Mouse (Mus musculus): ENCODE data around the gene Notch3. TPM values are rescaled to one million over a fixed set of nuclear protein-coding genes. Genes with fewer than 3 reads are reported as not detected.
"Not testable (repeated sequence)": the region's sequence is repeated elsewhere in the genome, so short reads cannot be mapped to it uniquely, and the experiment has no call there.

The Notch3 gene
- total and polyA plus RNA-seq, 2 experiments from 2014 or later: 3.7 to 53.6 TPM

GRCm38 (mm10) chr17:32121833-32122586 is 44.6 kb downstream of the Notch3 start:
- no peak for TF ChIP-seq EP300 (IDR thresholded peaks at IDR 0.05; ENCODE audit: low read depth)
- TF ChIP-seq CTCF (IDR thresholded peaks at IDR 0.05; ENCODE audit: low read depth): no peak
- no peak overlapping the region for H3K4me3 ChIP-seq (ENCODE audit: low read depth, low read length)
- no peak overlapping the region for H3K4me2 ChIP-seq (ENCODE audit: low read depth, low read length)
- H3K4me1 ChIP-seq (ENCODE audit: control insufficient read depth, insufficient read depth): peaks cover 26% of the 10 kb centered on the region
- 0 out of 2 replicates have a peak overlapping the region, but pooled peaks have one; percentile 7 for H3K9ac ChIP-seq (replicated peaks; ENCODE audit: low read depth, low read length)
- H3K27me3 ChIP-seq (ENCODE audit: control insufficient read depth, insufficient read depth, low read length): no peaks in the 10 kb centered on the region
- ATAC-seq (ENCODE audit: insufficient read depth, low read depth) (peak; percentile 31), DNase-seq (ENCODE audit: low spot score) (no peak)
- no peaks in the 10 kb centered on the region for H3K9me3 ChIP-seq (replicated peaks; ENCODE audit: control insufficient read depth, low read length)
- no peak overlapping the region for H3K27ac ChIP-seq (ENCODE audit: low read depth)
- 73% methylated on average over 19 of the region's 19 CpGs for WGBS
- no peaks in the 10 kb centered on the region for H3K36me3 ChIP-seq (replicated peaks; ENCODE audit: control insufficient read depth, insufficient read depth, low read length)

DNA sequence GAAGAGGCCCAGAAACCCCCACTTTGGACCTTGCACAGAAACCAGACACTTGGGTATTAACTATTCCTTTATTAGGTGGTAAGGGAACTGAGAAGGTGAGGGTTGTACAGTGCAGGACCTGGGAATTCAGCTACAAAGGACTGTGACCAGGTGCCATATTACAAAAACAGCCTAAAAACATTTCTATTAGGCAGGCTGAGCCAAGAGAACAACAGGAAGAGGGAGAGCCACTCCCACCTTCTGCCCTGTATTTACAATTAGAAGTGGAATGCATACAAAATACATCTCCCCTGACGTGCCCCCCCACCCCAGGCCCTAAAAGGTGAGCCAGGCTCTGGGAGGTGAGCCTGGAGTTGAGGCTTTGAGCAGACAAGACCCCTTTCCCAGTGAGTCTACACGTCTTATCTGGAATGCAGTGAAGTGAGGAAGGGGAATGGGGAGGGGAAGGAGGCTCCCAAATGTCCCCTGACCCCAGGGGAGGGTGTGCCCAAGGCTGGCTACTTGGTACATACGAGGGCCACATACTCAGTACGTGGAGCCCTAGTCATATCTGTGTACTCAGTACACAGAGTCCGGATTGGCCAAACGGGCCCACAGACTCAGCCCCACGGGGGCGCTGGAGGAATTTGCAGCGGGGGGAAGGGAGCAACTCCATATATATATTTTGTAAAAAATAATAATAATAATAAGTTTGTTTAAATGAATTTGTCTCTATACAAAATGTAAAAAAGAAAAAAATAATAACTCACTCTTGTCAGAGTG is 45.7 kb downstream of the Notch3 start:
- TF ChIP-seq EP300 (IDR thresholded peaks at IDR 0.05; ENCODE audit: low read depth) (no peak), CTCF (IDR thresholded peaks at IDR 0.05; ENCODE audit: low read depth) (no peak)
- H3K36me3 ChIP-seq (replicated peaks; ENCODE audit: control insufficient read depth, insufficient read depth, low read length): no peaks in the 10 kb centered on the region
- 80% methylated on average over 9 of the region's 9 CpGs for WGBS
- H3K27ac ChIP-seq (ENCODE audit: low read depth): no peak overlapping the region
- no peak for ATAC-seq (ENCODE audit: insufficient read depth, low read depth)
- H3K27me3 ChIP-seq (ENCODE audit: control insufficient read depth, insufficient read depth, low read length): no peaks in the 10 kb centered on the region
- DNase-seq (ENCODE audit: low spot score): no peak
- no peaks in the 10 kb centered on the region for H3K9me3 ChIP-seq (replicated peaks; ENCODE audit: control insufficient read depth, low read length)
- H3K4me1 ChIP-seq (ENCODE audit: control insufficient read depth, insufficient read depth): peaks cover 28% of the 10 kb centered on the region
- no peak overlapping the region for H3K4me2 ChIP-seq (ENCODE audit: low read depth, low read length)
- H3K9ac ChIP-seq (replicated peaks; ENCODE audit: low read depth, low read length): no peak overlapping the region
- H3K4me3 ChIP-seq (ENCODE audit: low read depth, low read length): no peak overlapping the region

DNA sequence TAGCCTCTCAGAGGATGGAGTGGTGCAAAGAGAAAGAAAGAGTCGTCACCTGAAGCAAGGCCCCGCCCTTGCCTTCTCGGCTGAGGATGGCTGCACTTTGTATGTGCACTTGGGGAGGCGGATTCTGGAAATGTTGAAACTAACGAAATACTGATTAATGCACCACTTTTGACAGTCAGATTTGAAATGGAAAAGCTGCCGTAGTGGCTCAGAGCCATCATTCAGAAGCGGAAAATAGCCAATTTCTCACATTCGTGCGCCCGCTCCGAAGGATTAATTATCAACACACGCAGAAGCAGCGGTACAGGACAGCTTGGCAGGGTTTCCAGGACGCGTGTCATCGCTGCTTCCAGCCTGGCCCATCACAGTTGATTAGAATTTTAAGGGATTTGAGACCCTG is 47.5 kb downstream of the Notch3 start:
- DNase-seq (ENCODE audit: low spot score) (no peak), ATAC-seq (ENCODE audit: insufficient read depth, low read depth) (no peak)

GRCm38 (mm10) chr17:32118484-32118883 is 48.2 kb downstream of the Notch3 start:
- Histone ChIP-seq H3K4me1 (ENCODE audit: control insufficient read depth, insufficient read depth) (peaks cover 39% of the 10 kb centered on the region), H3K27me3 (ENCODE audit: control insufficient read depth, insufficient read depth, low read length) (no peaks in the 10 kb centered on the region), H3K27ac (ENCODE audit: low read depth) (no peak overlapping the region), H3K9me3 (replicated peaks; ENCODE audit: control insufficient read depth, low read length) (no peaks in the 10 kb centered on the region), H3K9ac (replicated peaks; ENCODE audit: low read depth, low read length) (no peak overlapping the region), H3K4me2 (ENCODE audit: low read depth, low read length) (no peak overlapping the region), H3K4me3 (ENCODE audit: low read depth, low read length) (no peak overlapping the region), H3K36me3 (replicated peaks; ENCODE audit: control insufficient read depth, insufficient read depth, low read length) (no peaks in the 10 kb centered on the region)
- TF ChIP-seq EP300 (IDR thresholded peaks at IDR 0.05; ENCODE audit: low read depth) (no peak), CTCF (IDR thresholded peaks at IDR 0.05; ENCODE audit: low read depth) (peak; percentile 31)
- WGBS: 12% methylated on average over 3 of the region's 3 CpGs
- DNase-seq (ENCODE audit: low spot score) (no peak), ATAC-seq (ENCODE audit: insufficient read depth, low read depth) (no peak)

More for the DNA sequence above, 47.5 kb downstream of the Notch3 start:
- Histone ChIP-seq H3K36me3 (replicated peaks; ENCODE audit: control insufficient read depth, insufficient read depth, low read length) (no peaks in the 10 kb centered on the region), H3K4me3 (ENCODE audit: low read depth, low read length) (no peak overlapping the region), H3K27ac (ENCODE audit: low read depth) (no peak overlapping the region), H3K4me2 (ENCODE audit: low read depth, low read length) (no peak overlapping the region), H3K4me1 (ENCODE audit: control insufficient read depth, insufficient read depth) (peaks cover 32% of the 10 kb centered on the region), H3K9me3 (replicated peaks; ENCODE audit: control insufficient read depth, low read length) (no peaks in the 10 kb centered on the region), H3K9ac (replicated peaks; ENCODE audit: low read depth, low read length) (no peak overlapping the region), H3K27me3 (ENCODE audit: control insufficient read depth, insufficient read depth, low read length) (no peaks in the 10 kb centered on the region)
- WGBS: 74% methylated on average over 16 of the region's 16 CpGs
- no peak for TF ChIP-seq EP300 (IDR thresholded peaks at IDR 0.05; ENCODE audit: low read depth)
- TF ChIP-seq CTCF (IDR thresholded peaks at IDR 0.05; ENCODE audit: low read depth): no peak

DNA sequence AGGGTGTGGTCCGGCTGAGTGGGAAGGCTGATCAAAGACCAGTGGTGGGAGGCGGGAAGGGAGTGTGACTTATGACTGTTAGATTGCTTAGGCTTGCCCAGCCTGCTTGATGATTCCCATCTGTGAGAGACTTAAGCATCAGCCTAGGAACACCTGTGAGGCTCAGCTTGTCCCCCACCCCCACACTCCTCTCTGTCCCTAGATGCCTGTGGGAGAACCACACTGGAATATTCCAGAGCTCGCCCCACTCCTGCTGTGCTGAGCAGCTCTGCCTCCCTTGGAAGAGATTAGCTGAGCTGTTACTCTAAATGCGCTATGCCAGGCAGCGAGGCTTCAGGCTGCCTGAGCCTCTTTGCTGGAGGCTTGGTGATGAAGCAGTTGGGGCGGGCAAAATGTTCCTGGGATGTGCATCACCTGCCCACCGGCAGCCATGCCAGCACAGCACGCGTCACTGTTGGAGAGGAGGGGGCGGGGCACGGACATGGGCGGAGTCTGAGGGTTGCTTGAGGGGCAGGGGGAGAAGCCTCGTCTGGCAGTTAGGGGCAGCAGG is 48.7 kb downstream of the Notch3 start:
- H3K4me2 ChIP-seq (ENCODE audit: low read depth, low read length); H3K9me3 ChIP-seq (replicated peaks; ENCODE audit: control insufficient read depth, low read length); DNase-seq (ENCODE audit: low spot score); H3K9ac ChIP-seq (replicated peaks; ENCODE audit: low read depth, low read length); H3K36me3 ChIP-seq (replicated peaks; ENCODE audit: control insufficient read depth, insufficient read depth, low read length); H3K4me3 ChIP-seq (ENCODE audit: low read depth, low read length); H3K27ac ChIP-seq (ENCODE audit: low read depth); H3K27me3 ChIP-seq (ENCODE audit: control insufficient read depth, insufficient read depth, low read length): not testable (repeated sequence)
- H3K4me1 ChIP-seq (ENCODE audit: control insufficient read depth, insufficient read depth): peaks cover 45% of the 10 kb centered on the region
- 2% methylated on average over 11 of the region's 13 CpGs for WGBS
- ATAC-seq (ENCODE audit: insufficient read depth, low read depth): 0 out of 2 replicates have a peak, but pooled peaks have one; percentile 1

All from heart, postnatal 0 days (tissue).